Mouse (Mus musculus) cerebellum, postnatal 10 days (tissue): ENCODE measurements around the gene Rtn4rl1.

Experiments
- DNase-seq, 2 experiments: peaks; one replicate each; pipeline ENCODE4 v3.0.0; 2021; ENCODE audit warnings: mixed read lengths in 2 of 2

The Rtn4rl1 gene

DNA sequence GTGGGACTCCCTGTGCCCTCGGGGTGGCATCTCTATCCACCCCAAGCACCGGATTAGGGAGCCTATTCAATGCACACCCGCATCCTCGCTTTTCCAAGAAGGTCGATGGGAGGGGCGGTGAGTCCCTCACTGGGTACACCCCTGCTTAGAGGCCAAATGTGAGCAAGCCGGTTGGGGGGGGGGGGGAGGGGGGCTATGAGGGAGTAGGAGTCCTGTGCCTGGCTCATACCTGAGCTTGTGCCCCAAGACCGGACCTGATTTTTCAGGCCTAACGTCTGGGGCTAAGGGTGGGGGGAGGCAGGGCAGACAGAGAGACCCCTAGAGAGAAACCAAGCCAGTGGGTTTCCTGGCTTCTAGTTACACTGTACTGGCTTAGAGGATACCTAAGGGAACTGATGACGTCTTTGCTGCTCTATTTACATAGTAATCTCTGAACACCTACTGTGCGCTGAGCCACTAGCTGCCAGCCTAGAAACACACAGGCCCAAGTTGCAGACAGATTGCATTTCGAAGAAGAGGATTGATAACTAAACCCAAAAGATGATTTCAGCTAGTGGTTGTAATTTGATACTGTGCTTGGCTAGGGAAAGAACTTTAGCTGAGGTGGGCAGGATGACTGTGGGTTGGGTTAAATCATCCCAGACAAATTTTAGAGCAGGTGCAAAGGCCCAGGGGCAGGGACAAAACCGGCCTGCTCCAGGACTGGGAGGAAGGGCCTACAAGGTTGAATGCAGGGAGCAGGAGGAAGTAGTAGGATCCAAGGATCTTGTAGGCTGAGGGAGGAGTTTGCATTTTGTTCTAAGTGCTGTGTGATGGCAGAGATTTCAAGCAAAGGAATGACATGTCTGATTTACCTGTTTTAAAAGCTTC, 20.7 kb downstream of the Rtn4rl1 start:
- no peak for DNase-seq

DNA sequence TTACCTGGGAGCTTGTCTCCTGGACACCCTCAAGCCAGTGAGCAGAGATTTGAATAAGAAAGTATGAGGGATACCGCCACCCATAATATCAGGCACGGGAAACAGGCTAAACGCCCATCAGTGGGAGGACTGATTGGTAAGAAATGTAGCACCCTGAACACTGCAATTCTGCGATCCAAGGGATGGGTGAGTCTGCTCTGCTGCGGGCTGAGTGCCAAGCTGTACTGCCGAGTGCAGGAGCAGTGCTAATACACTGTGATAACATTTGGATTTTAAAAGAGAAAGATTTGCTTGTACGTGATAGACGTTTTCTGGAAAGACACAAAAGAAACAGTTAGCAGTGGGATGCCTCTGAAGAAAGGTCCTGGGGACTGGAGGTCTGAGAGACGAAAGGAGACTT, 26.5 kb downstream of the Rtn4rl1 start:
- peak; percentile 62 to 64 for DNase-seq

DNA sequence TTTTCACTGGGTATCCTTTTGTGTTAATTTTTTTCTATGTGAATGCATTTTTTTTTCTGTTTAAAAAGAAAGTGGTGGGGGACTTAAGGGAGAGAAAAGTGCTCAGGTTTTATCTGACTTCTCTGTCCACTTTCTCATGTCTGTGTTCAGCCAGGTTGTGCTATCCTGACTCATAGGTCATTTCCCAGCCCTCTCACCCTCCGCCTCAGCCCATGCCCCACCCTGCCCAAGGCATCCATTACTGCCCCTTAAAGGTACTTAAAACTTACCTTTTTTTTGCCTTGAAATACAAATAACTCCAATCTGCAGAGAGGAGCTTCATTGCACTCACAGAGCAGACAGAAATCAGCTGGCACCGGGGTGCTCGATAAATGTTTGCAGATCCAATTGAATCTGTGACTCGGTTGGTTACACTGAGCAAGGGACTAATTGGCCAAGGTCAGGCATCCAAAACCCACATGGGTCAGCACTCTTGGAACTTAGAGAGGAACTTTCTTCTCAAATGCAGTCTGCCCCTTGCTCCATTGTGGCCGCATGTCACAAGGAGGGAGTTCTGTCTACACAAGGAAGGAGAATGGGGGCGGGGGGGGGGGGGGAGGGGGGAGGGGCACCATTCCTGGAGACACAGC, 27.0 kb downstream of the Rtn4rl1 start:
- no peak for DNase-seq

DNA sequence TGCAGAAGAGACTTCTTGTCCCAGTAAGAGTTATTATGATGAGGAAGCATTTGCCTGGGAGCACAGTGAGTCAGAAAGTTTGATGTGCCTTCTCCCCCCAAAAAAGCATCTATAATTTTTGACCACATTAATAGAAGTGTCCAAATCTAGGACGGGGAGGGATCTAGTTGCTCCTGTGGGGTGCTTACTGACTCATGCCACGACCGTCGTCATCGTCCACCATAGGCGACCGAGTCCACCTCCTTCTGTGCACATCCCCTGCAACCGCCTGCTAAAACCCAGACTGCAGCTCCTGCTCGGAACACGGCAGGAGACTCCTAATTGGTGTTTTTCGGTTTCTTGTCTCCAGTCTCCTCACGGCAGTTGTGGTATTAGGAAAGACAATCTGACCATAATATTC, 30.5 kb downstream of the Rtn4rl1 start:
- no peak for DNase-seq

DNA sequence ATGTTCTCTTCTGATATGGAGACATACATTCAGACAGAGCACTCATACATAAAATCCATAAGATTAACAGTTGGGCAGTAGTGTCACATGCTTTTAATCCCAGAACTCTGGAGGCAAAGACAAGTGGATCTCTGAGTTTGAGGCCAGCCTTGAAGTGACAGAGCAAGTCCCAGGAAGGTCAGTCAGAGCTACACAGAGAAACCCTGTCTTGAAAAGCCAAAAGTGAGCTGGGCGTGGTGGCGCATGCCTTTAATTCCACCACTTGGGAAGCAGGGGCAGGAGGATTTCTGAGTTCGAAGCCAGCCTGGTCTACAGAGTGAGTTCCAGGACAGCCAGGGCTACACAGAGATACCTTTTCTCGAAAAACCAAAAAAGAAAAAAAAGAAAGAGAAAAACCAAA, 31.3 kb downstream of the Rtn4rl1 start:
- DNase-seq, result no peak

DNA sequence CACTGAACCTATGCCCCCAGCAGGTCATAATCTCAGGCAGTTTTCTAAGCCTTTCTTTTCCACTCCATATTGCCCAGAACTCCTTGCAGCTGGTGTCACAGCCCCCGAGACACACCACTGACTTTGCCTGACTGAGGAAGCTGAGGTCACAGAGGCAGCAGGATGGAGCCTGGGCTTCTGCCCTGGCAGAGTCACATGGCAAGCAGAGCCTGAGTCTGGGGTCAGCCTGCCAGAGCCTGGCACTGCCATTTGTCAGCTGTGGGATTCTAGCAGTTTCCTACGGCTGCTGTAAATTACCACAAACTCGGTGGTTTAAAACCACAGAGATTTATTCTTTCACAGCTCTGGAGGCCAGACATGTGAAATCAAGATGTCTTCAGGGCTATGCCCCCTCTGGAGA, 34.0 kb downstream of the Rtn4rl1 start:
- peak; percentile 56 to 64 for DNase-seq

DNA sequence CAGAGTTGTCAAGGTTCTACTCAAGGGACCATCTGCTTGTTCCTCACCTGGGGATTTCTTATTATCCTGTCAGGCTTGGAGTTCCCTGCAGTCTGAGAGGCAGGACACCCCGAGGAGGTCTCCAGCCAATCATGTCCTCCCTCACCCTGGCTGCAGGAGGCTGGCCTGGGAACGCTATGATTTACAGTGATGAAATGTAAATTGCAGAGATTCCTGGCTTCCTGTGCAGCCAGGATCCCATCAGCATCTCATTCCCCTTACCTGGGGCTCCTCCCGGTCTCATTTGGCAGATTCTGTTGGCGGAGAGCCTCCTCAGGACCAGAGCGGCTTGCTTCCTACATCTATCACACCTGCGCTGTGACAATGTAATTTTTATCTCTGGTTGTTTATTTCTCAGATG, 35.7 kb downstream of the Rtn4rl1 start:
- DNase-seq, result no peak

DNA sequence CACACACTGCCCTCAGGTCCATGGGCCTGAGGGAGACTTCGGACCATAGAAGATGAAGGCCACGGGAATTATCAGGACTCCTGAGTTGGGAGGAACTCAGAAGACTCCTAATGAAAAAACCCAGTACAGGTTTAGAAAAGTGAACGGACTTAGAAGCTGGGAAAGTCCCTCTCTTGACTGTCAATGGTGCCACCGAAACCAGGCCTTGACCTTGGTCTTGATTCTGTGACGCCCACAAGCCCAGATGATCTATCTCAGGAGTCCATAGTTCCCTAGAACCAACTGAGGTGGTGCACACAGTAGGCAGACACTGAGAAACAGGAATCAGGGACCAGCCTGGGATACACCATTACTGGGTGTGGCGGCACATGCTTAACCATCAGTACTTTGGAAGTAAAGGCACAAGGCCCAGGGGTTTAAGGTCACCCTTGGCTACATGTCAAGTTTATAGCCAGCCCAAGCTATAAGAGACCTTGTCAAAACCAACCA, 36.7 kb downstream of the Rtn4rl1 start:
- no peak for DNase-seq

DNA sequence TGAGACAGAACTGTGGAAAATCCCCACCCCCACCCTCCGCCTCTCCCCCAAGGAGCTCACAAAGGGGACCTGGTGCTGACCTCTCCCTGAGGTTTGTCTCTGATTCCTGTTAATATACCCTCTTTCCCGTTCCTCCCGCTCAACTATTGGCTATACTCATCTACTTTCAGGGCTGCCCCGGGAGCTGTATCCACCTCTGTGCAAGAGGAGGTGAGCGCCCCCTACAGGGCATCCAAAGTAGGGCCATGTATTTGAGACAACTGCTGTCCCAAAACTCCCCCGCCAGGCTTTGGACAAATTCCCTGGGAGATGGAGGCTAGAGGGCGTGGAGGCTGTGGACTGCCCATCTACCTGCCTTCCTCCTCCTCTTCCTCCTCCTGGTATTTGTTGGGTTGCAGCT, 38.2 kb downstream of the Rtn4rl1 start:
- peak; percentile 75 to 80 for DNase-seq

DNA sequence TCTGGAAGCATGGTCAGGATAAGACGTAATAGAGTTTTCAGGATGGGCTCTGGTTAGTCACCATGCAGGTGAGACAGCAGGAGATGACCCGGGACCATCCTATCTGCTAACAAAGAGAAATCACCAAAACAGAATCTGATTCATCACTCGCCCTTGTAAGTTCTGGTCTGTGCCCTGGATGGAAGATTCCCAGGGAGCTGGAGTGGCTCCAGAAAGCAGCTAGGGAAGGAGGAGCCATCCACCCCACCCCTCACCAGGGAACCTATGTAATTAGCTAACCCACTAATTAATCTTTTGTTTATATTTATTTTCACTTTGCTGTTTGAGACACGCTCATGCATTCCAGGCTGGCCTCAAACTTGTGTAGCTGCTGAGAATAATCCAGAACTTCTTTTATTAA, 38.9 kb downstream of the Rtn4rl1 start:
- DNase-seq, result no peak

DNA sequence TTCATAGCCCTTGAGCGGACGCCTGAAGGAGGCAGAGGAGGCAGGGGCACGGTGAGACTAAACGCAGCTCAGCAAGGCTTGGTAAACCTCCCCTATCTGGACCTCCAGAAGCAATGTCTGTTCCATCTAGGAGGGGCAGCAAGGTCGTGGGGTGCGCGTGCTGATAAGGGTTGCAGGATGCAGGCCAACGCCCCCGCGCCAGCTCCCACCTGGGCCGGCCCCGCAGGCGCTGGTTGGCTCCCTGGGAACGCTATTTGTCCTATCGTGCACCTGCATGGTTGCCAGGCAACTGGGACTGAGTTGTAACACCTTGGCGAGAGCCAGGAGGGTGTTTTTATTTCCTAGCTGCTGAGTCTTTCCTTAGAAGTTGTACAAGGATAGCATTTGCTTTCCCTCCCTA, 41.2 kb downstream of the Rtn4rl1 start:
- peak; percentile 55 to 56 for DNase-seq

DNA sequence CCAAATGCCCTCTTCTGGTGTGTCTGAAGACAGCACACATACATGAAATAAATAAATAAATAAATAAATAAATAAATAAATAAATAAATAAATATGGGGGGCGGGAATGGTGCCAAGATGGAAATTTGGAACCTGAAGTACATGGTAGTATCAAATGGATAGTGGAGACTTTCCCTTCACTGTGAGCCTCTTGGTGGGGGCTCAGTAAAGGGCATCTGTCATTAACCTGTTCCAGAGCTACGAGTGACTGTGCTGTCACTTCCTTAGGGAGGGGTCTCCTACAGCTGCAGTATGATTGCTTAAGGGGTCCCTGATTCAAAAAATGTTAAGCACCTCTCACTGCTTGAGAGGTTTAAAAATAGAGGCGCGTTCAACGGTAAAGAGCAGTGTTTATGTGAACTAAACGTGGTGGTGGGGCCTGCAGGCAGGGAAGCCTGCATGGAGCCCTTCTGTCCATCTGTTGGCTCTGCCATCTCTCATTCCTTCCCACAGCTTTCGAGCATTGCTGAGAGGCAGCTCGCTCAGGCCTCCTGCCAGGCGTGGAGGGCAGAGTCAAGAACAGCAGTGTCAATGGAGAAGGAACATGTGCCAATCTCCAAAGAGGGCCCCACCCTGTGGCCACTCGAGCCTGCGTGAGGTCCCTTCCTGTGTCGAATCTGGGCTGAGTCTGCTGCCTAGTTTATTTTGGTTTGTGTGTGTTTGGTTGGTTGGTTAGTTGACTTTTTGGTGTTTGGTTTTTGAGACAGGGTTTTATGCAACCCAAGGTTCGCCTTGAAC, 46.8 kb downstream of the Rtn4rl1 start:
- peak; percentile 91 to 97 for DNase-seq

DNA sequence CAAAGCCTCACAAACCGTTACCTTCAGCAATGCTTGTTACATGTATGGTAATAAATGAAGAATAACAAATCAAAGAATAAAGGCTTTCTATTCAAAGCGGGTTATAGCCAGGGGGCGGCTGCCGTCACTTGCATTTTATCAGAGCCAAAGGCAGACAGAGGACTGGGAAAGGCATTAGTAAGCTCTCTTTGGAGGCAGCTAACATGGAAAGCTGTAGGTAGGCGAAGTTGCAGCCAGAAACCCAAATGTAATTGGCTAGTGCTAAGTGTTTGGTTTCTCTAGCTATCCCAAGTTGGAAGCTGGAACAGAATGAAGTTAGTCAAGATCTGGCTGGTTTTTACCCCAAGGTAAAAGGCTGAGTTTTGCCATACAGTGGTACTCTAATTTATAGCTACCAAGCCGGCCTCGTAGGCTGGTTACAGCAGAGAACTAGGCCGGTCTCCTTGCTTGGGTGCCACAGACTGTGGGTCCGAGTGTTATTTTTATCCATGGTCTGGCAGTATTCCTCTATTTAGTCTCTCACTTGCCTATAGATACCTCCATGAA, 49.2 kb downstream of the Rtn4rl1 start:
- DNase-seq, result no peak

DNA sequence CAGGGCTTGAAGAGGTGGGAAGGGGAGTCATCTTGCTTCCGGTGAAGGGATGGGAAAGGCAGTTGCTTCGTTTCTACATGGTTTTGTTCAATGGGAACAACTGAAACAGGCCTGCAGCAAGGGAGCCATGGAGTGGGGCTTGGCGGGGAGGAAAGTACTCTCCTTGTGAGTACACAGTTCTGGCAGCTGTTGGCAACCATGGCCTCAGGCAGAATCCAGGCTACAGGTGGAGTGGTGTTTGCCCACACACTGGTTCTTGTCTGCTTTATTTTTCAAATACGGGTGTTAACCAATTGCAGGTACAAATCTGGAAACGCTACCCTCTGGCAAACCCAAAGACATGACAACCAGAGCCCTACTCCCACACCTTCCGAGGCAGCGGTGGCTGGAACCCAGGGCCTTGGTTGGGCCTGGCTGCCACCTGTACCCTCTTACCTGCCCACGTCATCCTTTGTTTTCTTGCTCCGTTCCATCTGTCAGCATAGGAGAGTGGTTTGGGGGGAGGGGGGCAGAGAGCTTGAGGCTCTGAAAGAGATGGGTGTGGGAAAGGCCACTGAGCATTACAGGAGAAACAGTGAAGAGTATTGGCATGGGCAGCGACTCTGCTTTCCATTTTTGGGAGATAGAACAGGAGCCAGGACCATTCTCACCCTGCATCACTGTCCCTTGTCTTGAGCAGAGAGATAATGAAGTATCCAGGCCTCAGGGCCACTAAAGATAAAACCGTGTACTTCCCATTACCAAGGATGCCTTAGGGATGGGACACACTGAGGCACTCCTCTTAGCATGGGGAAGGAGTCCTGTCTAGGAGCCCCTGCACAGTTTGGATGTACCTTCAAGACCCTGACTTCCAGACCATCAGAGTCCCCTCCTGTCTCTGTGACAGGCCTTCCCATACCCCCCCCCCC, 51.0 kb downstream of the Rtn4rl1 start:
- DNase-seq, result no peak

DNA sequence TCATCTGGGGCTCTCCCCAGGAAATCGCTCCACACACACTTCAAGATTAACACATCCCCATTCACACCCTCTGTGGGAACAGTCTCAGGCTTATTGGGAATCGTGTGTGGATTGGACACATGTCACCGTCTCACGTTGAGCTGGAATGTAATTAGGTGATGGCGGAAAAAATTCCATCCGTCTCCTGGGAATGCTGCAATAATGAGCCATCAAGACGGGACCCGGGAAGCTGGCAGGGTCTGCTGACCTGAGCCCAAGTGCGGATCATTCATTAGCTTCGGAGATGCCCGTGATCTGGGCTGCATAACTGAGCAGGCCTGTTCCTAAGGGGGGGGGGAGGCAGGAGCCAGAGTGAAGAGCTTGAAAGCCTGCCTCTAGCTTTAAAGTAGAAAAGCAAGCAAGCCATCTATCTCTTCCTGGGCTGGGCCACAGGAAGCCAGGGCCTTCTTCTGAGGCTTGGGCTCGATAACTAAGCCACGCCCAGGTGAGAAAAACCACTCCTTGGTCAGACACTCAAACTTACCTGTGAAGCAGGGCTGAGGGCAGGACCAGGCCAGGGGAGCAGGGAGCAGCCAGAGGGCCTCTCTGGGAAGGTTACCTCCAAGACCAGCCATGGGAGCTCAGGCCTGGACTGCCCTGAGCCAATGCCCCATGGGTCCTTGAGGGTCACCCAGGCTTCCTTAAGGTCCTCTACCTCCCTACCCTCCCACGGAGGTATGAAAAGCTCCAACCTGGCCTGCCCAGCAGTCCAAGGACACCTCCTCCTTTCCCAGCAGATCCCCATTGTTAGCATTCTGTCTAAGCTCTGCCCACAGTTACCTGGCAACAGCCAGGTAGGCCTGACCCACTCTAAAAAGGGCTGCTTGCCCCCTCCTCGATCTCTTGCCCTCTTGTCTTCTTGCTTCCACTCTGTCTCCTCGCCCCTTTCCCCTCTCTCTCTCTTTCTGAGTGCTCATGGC, 52.1 kb downstream of the Rtn4rl1 start:
- peak in 1 of 2 experiments; percentile 45 for DNase-seq

DNA sequence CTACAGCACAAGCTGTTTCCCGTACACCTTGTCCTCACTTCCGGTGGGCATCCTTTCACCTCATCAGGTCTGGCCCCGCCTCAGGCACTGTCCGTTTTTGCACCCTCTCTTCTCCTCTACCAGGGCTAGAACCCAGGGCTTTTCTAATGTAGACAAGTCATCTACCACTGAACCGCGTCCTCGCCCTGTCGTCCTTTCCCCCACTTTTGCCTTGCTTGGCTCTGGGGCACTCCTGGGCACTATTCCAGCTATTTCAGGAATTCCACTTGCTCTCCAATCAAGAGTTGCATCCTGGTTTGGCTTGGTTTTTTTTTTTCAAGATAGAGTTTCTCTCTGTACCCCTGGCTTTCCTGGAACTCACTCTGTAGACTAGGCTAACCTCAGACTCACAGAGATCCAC, 53.0 kb downstream of the Rtn4rl1 start:
- no peak for DNase-seq

DNA sequence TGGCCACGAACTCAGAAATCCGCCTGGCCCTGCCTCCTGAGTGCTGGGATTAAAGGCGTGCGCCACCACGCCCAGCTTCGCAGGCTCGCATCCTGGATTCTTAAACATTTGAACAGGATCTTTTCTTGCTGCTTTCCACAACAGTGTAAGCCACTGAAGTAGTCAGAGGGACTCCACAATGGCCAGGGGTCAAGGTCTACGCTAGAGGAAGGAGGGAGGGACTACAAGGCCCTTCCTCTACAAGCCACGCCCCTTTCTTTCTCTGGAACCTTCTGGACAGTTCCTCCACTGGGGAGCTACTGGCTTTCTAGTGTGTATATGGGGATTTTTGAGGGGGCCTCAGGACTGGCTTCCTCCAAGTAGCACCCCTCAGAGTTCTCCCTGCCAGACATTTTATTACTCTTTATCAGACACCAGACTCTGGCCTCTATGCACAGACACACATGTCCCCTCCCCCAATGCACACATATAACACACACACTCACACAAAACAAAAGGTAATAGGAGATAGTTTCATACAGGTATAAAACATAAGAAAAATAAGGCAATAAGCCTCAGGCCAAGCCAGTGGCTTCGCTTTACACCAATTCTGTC, 53.7 kb downstream of the Rtn4rl1 start:
- DNase-seq, result no peak

DNA sequence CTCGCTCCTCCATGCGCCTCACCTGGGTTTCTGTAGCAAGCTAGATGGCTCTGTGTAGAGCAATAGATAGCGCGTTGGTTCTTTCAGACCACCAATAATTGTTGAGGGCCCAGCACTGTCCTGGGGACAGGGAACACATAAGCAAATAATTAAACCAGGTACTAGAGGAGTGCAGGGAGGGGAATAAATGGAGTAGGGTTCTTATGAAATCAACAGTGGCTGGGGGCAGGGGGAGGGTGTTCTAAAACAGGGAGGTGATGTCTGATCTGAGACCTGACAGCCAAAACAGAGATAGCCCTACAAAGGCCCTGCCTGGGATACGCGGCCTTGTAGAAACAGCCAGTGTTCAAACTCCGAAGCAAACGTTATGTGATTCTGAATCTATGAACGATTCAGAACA, 56.0 kb downstream of the Rtn4rl1 start:
- no peak for DNase-seq

DNA sequence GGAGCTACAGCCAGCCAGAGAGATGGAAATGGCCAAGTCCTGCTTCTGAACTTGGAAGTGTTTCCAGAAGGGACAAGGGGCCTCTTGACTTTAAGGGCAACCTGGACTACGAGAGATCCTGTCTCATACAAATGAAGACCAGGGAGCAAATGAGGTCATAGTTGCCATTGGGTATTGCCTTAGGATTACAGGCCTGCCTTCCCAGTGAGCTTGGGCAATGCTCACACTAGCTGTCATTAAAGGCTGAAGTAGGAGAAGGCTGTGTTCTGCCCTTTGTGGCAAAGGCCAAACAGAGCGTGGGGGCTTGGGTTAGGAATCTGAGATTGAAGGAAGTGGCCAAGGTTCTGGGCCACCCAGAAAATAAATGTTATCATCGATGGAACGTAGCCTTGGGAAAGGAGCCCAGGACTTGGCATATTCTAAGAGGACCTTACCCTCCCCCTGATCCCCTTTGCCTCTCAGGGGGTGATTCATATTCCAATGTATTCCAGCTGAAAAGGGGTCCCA, 57.5 kb downstream of the Rtn4rl1 start:
- DNase-seq, result no peak

DNA sequence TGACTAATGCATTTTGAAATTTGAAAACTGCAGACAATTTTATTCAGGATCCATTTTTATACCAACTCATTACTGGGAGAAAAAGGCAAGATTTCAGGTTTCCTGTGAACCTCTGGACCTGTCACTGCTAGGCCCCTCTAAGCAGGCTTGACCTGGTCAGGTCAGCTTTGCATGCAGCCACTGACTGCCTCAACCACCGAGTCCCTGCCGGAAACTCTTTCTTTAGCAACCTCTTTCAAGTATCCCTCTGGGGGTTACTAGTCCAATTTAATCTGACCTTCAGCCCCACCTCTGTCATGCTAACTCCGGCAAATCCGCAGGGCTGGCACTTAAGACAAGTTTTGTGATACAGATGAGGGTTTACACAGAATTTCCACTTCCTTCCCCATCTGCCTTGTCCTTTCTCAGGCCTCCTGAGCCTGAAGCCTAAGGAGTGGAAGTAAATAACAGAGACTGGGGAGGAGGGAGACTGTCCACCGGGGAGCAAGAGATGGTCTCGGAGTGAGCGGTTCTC, 58.0 kb downstream of the Rtn4rl1 start:
- DNase-seq, result no peak
